Mouse (Mus musculus): ENCODE results near the gene Zdhhc24. TPM values are rescaled to one million over a fixed set of nuclear protein-coding genes. Genes with fewer than 3 reads are reported as not detected.

Zdhhc24 gene
- polyA plus RNA-seq, 1 experiment from 2014 or later: 10.5 TPM

GRCm38 (mm10) chr19:4883961-4884360 lies 5.5 kb downstream of the Zdhhc24 start:
- Histone ChIP-seq H3K27me3 (no peaks in the 10 kb centered on the region), H3K4me1 (peaks cover 5% of the 10 kb centered on the region), H3K27ac (no peak overlapping the region), H3K36me3 (peaks cover 12% of the 10 kb centered on the region; the same call in 1 of the 2 replicates), H3K9me3 (no peaks in the 10 kb centered on the region), H3K4me3 (no peak overlapping the region), H3K4me2 (replicated peaks) (no peak overlapping the region), H3K9ac (no peak overlapping the region)
- WGBS: 80% methylated on average over 4 of the region's 4 CpGs
- no peak for ATAC-seq (ENCODE audit: low FRiP score, low read depth)

DNA sequence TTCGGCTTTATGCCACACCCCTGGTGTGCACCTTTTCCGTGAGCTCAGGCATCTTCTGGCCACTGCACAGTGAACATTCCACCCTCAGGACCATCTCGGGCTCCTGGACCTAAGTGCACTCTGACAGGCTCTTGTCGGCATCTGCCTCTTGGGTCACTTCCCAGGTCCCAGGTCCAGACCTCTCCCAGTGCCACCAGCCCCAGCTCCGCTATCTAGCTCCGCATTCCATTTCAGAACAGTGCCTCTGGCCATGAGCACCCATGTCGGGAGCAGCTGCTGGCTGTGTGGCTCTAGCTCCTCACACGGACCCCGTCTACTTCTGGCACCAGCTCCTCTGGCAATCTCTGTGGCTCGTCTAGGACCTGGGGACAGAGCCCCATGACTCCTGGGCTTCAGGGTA lies 11.3 kb downstream of the Zdhhc24 start:
- Histone ChIP-seq H3K27me3 (no peaks in the 10 kb centered on the region), H3K9ac (no peak overlapping the region)

GRCm38 (mm10) chr19:4891798-4892197 lies 13.3 kb downstream of the Zdhhc24 start:
- ATAC-seq (ENCODE audit: low FRiP score, low read depth): no peak
- no peak overlapping the region for H3K4me3 ChIP-seq
- no peak overlapping the region for H3K9ac ChIP-seq
- 76% methylated on average over 3 of the region's 3 CpGs for WGBS
- peaks cover 27% of the 10 kb centered on the region for H3K36me3 ChIP-seq
- no peaks in the 10 kb centered on the region for H3K9me3 ChIP-seq
- H3K4me2 ChIP-seq (replicated peaks): no peak overlapping the region
- H3K27ac ChIP-seq: no peak overlapping the region
- H3K4me1 ChIP-seq: no peaks in the 10 kb centered on the region
- no peaks in the 10 kb centered on the region for H3K27me3 ChIP-seq

More for the DNA sequence above, 11.3 kb downstream of the Zdhhc24 start:
- H3K4me1 ChIP-seq: no peaks in the 10 kb centered on the region
- ATAC-seq (ENCODE audit: low FRiP score, low read depth): no peak
- H3K9me3 ChIP-seq: no peaks in the 10 kb centered on the region
- H3K4me2 ChIP-seq (replicated peaks): no peak overlapping the region
- 75% methylated on average over 10 of the region's 10 CpGs for WGBS
- H3K4me3 ChIP-seq: no peak overlapping the region
- no peak overlapping the region for H3K27ac ChIP-seq
- peaks cover 24% of the 10 kb centered on the region for H3K36me3 ChIP-seq

DNA sequence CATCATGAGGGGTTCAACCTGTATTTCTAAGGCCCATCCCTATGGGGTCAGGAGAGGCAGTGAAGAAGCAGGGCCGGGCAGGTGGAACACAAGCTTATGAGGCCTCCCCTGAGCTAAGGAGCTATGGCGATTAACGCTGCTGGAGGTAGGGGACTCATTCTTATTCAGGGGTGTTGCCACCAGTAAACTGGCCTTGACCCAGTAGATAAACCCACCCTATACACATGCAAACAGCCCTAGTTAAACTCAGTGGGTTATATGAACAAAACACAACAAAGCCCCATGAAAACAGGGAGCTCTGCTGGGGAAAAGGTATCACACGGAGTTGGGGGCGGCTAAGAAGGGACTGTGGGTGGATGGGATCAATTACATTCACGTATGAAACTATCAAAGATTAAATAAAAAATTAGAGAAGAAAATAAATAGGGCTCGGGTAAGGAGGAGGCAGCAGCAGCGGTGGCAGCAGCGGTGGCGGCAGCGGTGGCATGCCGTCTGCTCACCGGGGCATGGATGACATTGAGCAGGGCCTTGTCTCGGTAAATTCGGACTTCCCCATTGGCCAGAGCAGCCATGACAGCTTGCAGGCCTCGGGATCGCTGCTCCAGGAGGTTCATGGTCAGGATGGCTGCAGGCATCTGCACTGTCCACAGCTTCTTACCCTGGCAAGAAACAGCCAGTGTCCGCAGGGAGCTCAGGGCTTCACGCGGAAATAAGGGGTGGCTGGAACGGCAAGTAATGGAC lies 18.5 kb downstream of the Zdhhc24 start:
- Histone ChIP-seq H3K27ac (no peak overlapping the region), H3K9ac (no peak overlapping the region), H3K4me1 (no peaks in the 10 kb centered on the region), H3K36me3 (peaks cover 26% of the 10 kb centered on the region; the same call in 1 of the 2 replicates), H3K9me3 (no peaks in the 10 kb centered on the region), H3K4me3 (no peak overlapping the region), H3K4me2 (replicated peaks) (no peak overlapping the region), H3K27me3 (no peaks in the 10 kb centered on the region)
- 51% methylated on average over 21 of the region's 21 CpGs for WGBS
- no peak for ATAC-seq (ENCODE audit: low FRiP score, low read depth)

DNA sequence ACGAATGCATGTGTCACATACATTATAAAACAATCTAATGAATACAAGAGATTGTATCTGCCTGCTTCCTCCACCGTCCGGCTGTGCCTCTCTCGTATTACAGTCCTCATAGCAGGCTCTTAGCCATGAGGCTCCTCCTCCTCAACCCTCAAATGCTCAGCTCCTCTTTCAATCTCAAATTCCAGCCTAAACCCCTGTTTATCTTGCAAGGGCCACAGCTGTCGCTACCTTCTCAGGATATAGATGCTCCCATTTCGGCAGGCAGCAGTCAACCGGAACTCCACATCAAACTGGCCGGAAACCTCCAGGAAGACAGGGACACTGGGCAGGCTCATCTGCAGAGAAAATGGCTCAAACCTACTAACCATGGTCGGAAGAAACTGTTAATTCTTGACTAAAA lies 20.5 kb downstream of the Zdhhc24 start:
- H3K4me1 ChIP-seq: no peaks in the 10 kb centered on the region

GRCm38 (mm10) chr19:4899888-4900287 lies 21.4 kb downstream of the Zdhhc24 start:
- Histone ChIP-seq H3K27ac (0 out of 2 replicates have a peak overlapping the region, but pooled peaks have one; percentile 11), H3K4me2 (replicated peaks) (no peak overlapping the region), H3K9ac (no peak overlapping the region), H3K4me3 (no peak overlapping the region), H3K27me3 (no peaks in the 10 kb centered on the region), H3K4me1 (no peaks in the 10 kb centered on the region), H3K9me3 (no peaks in the 10 kb centered on the region), H3K36me3 (peaks cover 34% of the 10 kb centered on the region; the same call in 1 of the 2 replicates)
- ATAC-seq (ENCODE audit: low FRiP score, low read depth): no peak
- 77% methylated on average over 3 of the region's 3 CpGs for WGBS

More for the DNA sequence above, 20.5 kb downstream of the Zdhhc24 start:
- H3K4me2 ChIP-seq (replicated peaks): no peak overlapping the region
- no peak overlapping the region for H3K9ac ChIP-seq
- peaks cover 34% of the 10 kb centered on the region; the same call in 1 of the 2 replicates for H3K36me3 ChIP-seq
- ATAC-seq (ENCODE audit: low FRiP score, low read depth): no peak
- H3K9me3 ChIP-seq: no peaks in the 10 kb centered on the region
- H3K27ac ChIP-seq: no peak overlapping the region
- 75% methylated on average over 9 of the region's 9 CpGs for WGBS
- H3K27me3 ChIP-seq: no peaks in the 10 kb centered on the region
- no peak overlapping the region for H3K4me3 ChIP-seq

DNA sequence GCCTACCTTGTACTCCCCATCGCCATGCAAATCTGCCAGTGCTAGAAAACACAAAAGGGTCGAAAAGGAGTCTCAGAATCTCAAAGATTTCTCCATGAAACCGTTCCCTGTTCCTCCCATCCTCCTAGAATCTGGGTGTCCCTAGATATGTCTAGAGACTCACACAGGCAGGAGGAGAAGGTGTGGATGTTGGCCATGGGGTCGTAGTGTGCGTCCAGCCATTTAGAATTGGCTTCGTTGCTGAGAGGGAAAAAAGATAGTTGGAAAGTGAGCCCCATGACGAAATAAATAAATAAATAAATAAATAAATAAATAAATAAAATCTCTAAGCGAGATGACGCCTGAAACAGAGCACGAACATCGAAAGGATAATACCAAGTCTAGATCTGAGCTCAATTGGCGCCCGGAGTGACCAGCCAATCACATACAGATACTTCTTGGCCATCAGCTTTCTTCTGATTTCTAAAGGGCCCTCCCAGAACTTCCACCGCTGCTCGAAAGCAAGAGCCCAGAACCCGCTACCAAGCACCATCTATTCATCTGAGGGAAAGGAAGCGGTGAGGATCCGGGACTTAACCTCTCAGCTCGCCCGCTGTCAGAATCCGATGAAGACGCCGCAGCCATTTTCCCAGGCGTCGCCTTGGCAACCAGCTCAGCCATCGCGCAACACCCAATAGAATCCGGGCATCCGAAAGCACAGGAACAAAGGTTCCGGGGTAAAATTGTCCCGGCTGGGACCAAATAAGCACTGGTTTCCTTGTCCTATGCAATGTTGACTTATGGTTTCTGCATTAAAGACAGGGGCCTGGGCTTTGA lies 27.7 kb downstream of the Zdhhc24 start, which contains the start of gene Bbs1:
TSS of gene Bbs1 (minus strand) at position 650 of the 816 bp plus-strand sequence.
- Histone ChIP-seq H3K4me1 (peaks cover 6% of the 10 kb centered on the region), H3K27ac (no peak within 1 kb of the TSS), H3K36me3 (peaks cover 56% of the 10 kb centered on the region), H3K27me3 (no peaks in the 10 kb centered on the region), H3K4me2 (replicated peaks) (peak within 1 kb of the TSS; percentile 74), H3K9me3 (no peaks in the 10 kb centered on the region), H3K4me3 (peak within 1 kb of the TSS; percentile 63), H3K9ac (peak within 1 kb of the TSS; percentile 65)
- ATAC-seq (ENCODE audit: low FRiP score, low read depth): peak; percentile 69; the same call in 1 of the 2 replicates
- WGBS: 8% methylated on average over 31 of the region's 31 CpGs

GRCm38 (mm10) chr19:4908107-4908506 lies 29.6 kb downstream of the Zdhhc24 start:
- no peak for ATAC-seq (ENCODE audit: low FRiP score, low read depth)
- Histone ChIP-seq H3K4me2 (replicated peaks) (no peak overlapping the region), H3K27me3 (no peaks in the 10 kb centered on the region), H3K27ac (no peak overlapping the region), H3K4me3 (no peak overlapping the region), H3K4me1 (peaks cover 6% of the 10 kb centered on the region), H3K9me3 (no peaks in the 10 kb centered on the region), H3K36me3 (peaks cover 65% of the 10 kb centered on the region), H3K9ac (no peak overlapping the region)
- 90% methylated on average over 4 of the region's 4 CpGs for WGBS

DNA sequence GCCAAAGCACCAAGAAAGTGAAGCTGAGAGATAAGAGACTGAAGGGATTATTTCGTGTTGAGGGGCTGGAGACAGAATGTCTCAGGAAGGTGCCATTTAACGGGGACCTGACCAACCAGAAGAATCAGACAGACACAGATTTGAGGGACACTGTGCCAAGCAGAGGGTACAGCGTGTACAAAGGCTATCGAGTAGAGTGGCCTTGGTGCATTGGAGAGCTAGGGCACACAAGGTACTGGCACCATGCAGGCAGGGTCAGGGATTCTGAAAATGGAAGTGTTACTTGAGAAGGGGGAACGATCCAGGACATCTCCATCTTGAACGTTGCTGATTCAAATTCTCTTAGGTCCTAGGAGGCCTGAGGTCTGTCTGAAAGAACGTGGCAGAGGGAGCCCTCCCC lies 30.9 kb downstream of the Zdhhc24 start:
- no peak overlapping the region for H3K9ac ChIP-seq
- 92% methylated on average over 7 of the region's 7 CpGs for WGBS
- no peak overlapping the region for H3K4me2 ChIP-seq (replicated peaks)
- no peak overlapping the region for H3K4me3 ChIP-seq
- no peak overlapping the region for H3K27ac ChIP-seq
- peaks cover 72% of the 10 kb centered on the region for H3K36me3 ChIP-seq
- no peak for ATAC-seq (ENCODE audit: low FRiP score, low read depth)
- H3K4me1 ChIP-seq: peaks cover 6% of the 10 kb centered on the region
- no peaks in the 10 kb centered on the region for H3K9me3 ChIP-seq
- H3K27me3 ChIP-seq: no peaks in the 10 kb centered on the region

DNA sequence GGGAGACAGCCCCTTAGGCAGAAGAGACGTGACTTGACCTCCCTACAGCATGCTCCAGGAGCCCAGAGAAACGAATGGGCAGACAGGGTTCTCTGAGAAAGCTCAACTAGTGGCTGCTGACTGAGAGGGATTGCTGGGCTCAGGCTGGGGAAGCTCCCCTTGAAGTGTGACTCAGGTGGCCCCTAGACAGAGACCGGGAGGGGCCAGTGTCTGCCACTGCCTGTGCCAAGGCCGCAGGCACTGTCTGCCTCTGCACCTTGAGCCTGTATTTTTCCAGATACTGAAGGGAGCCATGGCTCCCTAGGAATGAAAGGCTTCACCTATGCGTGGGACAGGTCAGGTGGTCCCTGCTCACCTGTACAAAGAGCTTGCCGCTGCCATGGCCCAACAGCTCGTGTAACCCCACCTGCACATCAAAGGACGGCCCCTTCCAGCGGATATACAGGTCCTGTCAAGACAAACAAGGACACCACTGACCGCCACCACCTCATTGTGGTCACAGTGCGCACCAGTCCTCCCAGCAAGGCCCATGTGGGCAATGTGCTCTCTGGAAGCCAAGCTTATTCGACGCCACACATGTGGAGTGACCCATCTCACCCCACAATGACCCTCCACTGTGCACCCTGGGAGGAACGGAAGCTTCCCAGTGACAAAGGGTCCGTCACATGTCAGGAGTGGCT lies 37.6 kb downstream of the Zdhhc24 start:
- ATAC-seq (ENCODE audit: low FRiP score, low read depth): no peak
- WGBS: 92% methylated on average over 15 of the region's 15 CpGs
- no peak overlapping the region for H3K4me2 ChIP-seq (replicated peaks)
- H3K27me3 ChIP-seq: no peaks in the 10 kb centered on the region
- no peak overlapping the region for H3K9ac ChIP-seq
- H3K4me3 ChIP-seq: no peak overlapping the region
- no peak overlapping the region for H3K27ac ChIP-seq
- no peaks in the 10 kb centered on the region for H3K4me1 ChIP-seq
- H3K9me3 ChIP-seq: no peaks in the 10 kb centered on the region
- peaks cover 98% of the 10 kb centered on the region for H3K36me3 ChIP-seq

- 83% methylated on average over 10 of the region's 10 CpGs for WGBS
- Histone ChIP-seq H3K27me3 (no peaks in the 10 kb centered on the region), H3K36me3 (peaks cover 98% of the 10 kb centered on the region), H3K9ac (peak overlapping the region; percentile 8; the same call in 1 of the 2 replicates), H3K4me2 (replicated peaks) (no peak overlapping the region), H3K27ac (no peak overlapping the region), H3K4me1 (no peaks in the 10 kb centered on the region), H3K9me3 (no peaks in the 10 kb centered on the region), H3K4me3 (no peak overlapping the region)
- no peak for ATAC-seq (ENCODE audit: low FRiP score, low read depth)
These were observed 38.4 kb downstream of the Zdhhc24 start for GRCm38 (mm10) chr19:4916827-4917226.

DNA sequence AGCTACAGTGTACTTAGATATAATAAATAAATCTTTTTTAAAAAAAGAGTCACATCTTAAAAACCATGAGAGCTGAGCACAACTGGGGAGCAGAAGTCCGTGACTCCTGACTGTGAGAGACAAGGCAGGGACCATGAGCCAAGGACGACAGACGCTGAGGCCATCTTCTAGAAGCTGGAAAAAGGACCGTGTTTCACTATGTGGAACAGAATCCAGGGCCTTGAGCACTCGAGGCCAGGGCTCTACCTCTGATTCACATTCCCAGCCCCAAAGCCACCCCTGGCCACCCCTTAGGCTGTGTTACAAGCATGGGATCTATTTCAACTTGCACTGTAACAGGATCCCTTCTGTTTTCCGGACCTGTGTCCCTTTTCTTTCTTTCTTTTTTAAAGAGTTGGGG lies 41.2 kb downstream of the Zdhhc24 start:
- Histone ChIP-seq H3K4me1 (no peaks in the 10 kb centered on the region), H3K27me3 (no peaks in the 10 kb centered on the region), H3K9me3 (no peaks in the 10 kb centered on the region), H3K4me2 (replicated peaks) (no peak overlapping the region), H3K27ac (no peak overlapping the region), H3K4me3 (no peak overlapping the region), H3K36me3 (peaks cover 99% of the 10 kb centered on the region), H3K9ac (no peak overlapping the region)
- 85% methylated on average over 6 of the region's 6 CpGs for WGBS
- no peak for ATAC-seq (ENCODE audit: low FRiP score, low read depth)

Measured in limb, embryonic 13.5 days (tissue).